Mouse (Mus musculus) heart, postnatal 14 days (tissue): ENCODE data around the gene Nmnat3. TPM values are rescaled to one million over a fixed set of nuclear protein-coding genes. Genes with fewer than 3 reads are reported as not detected.

Experiments
- DNase-seq, 2 experiments: peaks; one replicate each; pipeline ENCODE4 v3.0.0; 2021 to 2022
- intact Hi-C: fragments of 180-260 bp; cut with DNase I; formaldehyde crosslinking; loops from one replicate; pipeline ENCODE4 v1.15.1; 2025
- total RNA-seq, 2 experiments: library from RNA; stranded (reverse); gene quantifications; 2 replicates each; pipeline ENCODE4 v1.2.3; 2021

The Nmnat3 gene
- total RNA-seq, 2 experiments from 2014 or later = 9.2 to 11.2 TPM

GRCm38 (mm10) chr9:98300582-98300981 is 13.3 kb downstream of the Nmnat3 start:
- intact Hi-C loops = no loop called here
- no peak for DNase-seq

DNA sequence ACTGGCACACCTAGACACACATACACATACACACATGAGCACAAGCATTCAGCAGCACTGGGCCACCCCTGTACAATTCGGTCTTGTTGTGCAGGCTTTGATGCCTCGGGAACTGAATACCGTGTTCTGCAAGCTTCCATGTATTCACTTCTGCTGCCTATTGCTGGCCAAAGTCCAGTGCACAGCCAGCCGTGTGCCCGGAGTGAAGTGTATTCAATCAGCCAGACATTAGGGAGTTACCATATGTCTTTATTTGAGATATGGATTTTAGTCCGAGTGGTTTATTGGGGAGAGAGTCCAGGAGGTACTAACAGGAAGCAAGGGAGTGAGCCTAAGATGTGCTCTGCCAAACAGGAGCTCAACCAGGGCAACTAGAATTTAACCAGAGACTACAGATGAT is 19.8 kb downstream of the Nmnat3 start:
- no peak for DNase-seq
- intact Hi-C loops = no loop called here

- intact Hi-C loops = no loop called here
- DNase-seq = no peak
Observed at GRCm38 (mm10) chr9:98311316-98311965, 24.2 kb downstream of the Nmnat3 start.

- intact Hi-C loops = no loop called here
- no peak for DNase-seq
Observed at GRCm38 (mm10) chr9:98312622-98313374, 25.6 kb downstream of the Nmnat3 start.

DNA sequence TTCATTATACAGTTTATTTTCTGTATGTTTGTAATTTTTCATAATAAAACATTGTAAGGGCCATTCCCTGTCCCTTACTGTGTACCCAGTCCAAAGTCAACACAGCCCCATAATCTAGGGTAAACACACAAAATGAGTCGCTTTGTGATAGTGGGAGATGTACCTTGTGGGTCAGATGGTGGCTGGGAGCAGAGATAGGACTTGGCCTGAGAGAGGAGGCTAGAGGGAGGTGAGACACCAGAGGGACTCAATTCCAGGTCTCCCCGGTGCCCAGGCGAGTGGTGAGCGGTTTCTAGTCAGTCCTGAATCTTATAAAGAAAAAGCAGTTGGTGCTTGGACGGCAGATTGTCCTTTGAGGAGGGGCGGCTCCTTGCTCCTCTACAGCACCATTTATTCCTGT is 26.4 kb downstream of the Nmnat3 start:
- intact Hi-C loops = no loop called here
- DNase-seq = no peak

- intact Hi-C loops = no loop called here
- no peak for DNase-seq
Observed at GRCm38 (mm10) chr9:98314059-98314650, 26.9 kb downstream of the Nmnat3 start.

DNA sequence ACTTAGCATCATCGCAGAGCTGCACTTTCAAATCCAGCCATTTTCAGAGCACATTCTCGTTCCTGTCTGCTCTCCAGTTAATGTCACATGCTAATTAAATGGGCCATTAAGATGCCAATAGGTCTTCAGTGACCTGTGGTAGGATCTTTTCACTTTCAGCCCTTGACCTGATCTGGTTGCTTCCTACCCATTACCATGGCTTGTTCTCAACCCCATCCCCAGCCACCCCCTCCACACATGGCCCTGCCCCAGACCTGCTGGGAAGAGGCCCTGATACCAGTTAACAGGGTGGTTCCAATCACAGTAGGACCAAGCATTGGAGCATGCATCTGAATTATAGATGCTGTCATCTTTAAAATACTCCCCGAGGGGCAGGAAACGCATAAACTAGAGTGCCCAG is 30.7 kb downstream of the Nmnat3 start:
- DNase-seq = no peak
- intact Hi-C loops = no loop called here

- intact Hi-C loops = no loop called here
- DNase-seq = no peak
Observed at GRCm38 (mm10) chr9:98318875-98319274, 31.6 kb downstream of the Nmnat3 start.

DNA sequence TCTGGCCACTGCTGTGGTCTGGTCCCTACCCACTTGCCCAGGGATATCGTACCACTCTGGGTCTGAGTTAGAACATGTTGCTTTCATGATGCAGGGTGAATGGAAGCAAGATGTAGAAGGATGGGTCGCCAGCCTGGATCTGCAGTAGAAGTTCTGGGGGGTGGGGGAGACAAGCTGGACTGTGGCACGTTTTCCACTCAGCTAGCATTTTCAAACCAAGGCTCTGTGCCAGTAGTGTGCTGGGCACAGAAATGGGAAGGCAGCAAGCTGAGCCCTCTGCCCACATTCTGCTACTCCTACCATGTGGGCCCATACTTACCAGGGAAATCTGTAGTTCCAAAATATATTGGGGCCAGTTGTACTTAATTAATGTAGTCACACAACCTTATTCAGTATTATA is 33.5 kb downstream of the Nmnat3 start:
- intact Hi-C loops = no loop called here
- DNase-seq = no peak

DNA sequence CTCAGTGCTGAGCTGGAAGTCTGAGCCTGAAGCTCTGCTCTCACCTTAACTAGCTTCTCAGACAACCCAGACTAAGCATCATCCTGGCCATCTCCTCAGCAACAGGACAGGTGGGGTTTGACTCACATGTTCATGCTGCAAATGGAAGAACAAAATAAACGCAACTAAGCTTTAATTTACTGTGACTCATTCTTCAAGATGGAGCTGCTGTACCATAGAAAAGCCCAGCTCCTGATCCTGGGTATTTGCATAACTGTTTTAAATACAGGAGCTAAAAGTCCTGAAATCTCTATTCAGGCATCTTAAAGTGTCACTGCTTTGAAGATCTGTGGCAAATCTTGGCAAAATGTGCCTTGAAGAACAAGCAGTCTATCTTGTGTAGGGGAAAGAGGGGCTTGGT is 38.9 kb downstream of the Nmnat3 start:
- DNase-seq = no peak
- intact Hi-C loops = no loop called here

DNA sequence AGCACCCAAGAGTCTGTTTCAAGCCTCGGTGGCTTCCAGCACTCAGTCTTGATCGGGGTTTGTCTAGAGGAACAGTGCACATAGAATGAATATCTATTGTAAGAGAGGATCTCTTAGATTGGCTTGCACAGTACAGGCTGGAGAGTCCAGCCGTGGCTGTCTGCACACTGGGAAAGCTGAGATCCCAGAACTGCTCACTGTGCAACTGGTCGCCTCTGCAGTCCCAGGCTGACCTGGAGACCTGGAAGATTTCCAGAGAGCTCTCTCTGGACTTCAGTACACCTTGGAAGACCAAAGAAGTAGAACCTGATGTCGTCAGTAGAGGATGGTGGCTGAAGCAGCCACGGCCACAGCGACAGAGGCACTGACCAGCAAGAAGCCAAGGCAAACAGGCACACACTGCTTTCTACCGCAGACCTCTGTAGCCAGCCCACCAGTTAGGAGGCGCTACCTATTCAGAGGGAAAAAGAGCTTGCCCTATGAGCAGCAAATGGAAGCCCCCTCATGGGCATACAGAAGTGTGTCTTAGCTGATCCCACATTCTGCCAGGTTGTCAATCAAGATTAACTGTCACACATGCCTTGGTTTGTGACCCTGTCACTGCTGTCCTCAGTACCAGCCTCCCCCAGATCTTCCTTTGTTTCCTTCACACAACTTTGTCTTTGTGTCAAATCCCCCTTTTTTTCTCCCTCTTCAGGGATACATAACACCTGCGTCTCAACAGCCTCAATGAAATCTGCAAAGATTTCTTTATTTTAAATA is 41.4 kb downstream of the Nmnat3 start:
- DNase-seq = no peak
- intact Hi-C loops = no loop called here

DNA sequence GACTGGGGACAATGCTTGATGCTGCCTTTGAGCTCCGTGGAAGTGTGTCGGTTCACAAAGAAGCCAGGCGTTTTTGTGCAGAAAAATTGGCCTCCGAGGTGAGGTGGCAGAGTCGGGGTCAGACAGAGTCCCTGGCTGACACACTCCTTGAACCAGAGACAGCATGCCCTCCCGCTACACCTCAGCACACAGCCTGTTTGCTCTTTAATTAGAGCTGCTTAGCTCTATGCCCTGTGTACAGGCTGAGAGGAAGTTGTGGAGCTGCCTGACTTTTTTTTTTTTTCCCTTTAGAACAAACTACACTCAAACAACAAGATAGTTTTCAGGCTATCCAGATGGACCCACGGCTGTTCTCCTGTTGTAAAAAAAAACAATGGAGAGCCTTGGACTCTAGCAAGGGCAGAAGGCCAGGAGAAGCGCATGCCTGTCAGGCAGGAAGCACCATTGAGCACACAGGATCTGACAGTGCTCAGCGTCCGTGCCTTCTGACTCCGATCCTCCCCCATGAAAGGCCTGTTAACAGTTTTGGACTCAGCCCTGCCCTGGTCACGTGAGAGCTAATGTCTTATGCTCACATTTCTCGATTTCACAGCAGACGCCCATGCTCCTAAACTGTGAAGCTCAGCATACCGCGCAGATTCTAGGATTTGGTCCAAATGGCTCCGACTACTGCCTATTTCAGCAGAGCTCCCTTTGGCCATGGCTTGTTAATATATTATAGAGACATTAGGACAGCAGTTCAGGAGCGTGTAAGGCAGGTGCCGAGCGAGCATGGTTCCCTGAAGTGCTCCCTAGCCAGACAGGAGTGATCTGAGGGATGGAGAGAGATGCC is 42.3 kb downstream of the Nmnat3 start:
- DNase-seq = peak; percentile 34 to 42
- intact Hi-C loops = no loop called here

- intact Hi-C loops = no loop called here
- no peak for DNase-seq
Observed at GRCm38 (mm10) chr9:98333219-98333754, 46.1 kb downstream of the Nmnat3 start.

- intact Hi-C loops = no loop called here
- no peak for DNase-seq
Observed at GRCm38 (mm10) chr9:98337881-98338769, 50.9 kb downstream of the Nmnat3 start.

- DNase-seq = peak in 1 of 2 experiments; percentile 34
- intact Hi-C loops = no loop called here
Observed at GRCm38 (mm10) chr9:98339971-98340370, 52.7 kb downstream of the Nmnat3 start.

DNA sequence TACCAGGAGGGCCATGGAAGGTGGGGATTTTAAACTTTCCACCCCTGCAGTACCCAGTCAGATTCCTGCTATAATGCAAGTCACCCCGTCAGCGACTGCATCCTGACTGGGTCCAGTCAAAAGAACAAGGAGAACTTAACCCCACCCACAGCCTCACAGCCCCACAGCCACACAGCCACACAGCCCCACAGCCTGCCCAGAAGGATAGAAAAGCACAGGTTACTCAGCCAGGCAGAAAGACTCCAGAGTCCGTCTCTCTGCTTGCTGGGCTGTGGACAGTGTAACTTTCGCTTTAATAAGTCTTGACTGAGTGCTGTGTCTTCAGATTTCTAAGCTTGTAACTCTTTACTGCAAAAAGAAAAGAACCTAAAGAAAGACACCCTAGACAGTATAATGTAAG is 53.2 kb downstream of the Nmnat3 start:
- DNase-seq = no peak
- intact Hi-C loops = no loop called here

GRCm38 (mm10) chr9:98345840-98346239 is 58.6 kb downstream of the Nmnat3 start:
- intact Hi-C loops = no loop called here
- no peak for DNase-seq

- DNase-seq = no peak
- intact Hi-C loops = no loop called here
Observed at GRCm38 (mm10) chr9:98346240-98346639, 59.0 kb downstream of the Nmnat3 start.

GRCm38 (mm10) chr9:98347021-98347420 is 59.8 kb downstream of the Nmnat3 start:
- DNase-seq = no peak
- intact Hi-C loops = no loop called here
